Mouse (Mus musculus): ENCODE data around the gene Pbp2. TPM values are rescaled to one million over a fixed set of nuclear protein-coding genes. Genes with fewer than 3 reads are reported as not detected.

Pbp2 gene
- total RNA-seq, 2 experiments from 2014 or later, result not detected

- DNase-seq (ENCODE audit: low spot score in 2 of 2), result no peak
These were observed 49.8 kb downstream of the Pbp2 start for GRCm38 (mm10) chr6:135260435-135260834.

Other genes with a start within 250 kb of the Pbp2 start
- gene Gprc5a, start 244.8 kb downstream of the Pbp2 start, total RNA-seq (2021), result 1 to 10 TPM; 1.1 to 3.5 TPM
- not detected for gene Gprc5d, start 192.1 kb downstream of the Pbp2 start, total RNA-seq (2021)
- 10 to 100 TPM; 14.7 to 16.9 TPM for gene Fam234b, start 112.4 kb downstream of the Pbp2 start, total RNA-seq (2021)
- 10 to 100 TPM; 17.3 to 46.7 TPM for gene Hebp1, start 112.4 kb downstream of the Pbp2 start, total RNA-seq (2021)
- not detected for gene Gsg1, start 56.1 kb downstream of the Pbp2 start, total RNA-seq (2021)
- 10 to 100 TPM; 21.7 to 53.4 TPM for gene Emp1, start 52.1 kb upstream of the Pbp2 start, total RNA-seq (2021)

All from adrenal gland, adult 18-20 months (tissue).